Mouse (Mus musculus): ENCODE results near the gene Oas1h. TPM values are rescaled to one million over a fixed set of nuclear protein-coding genes. Genes with fewer than 3 reads are reported as not detected.
"Not testable (repeated sequence)": the region's sequence is repeated elsewhere in the genome, so short reads cannot be mapped to it uniquely, and the experiment has no call there.

The Oas1h gene
- not detected for total RNA-seq (2021)
- long read RNA-seq, experiment 1 = 0 reads
- long read RNA-seq, experiment 2 = 0 reads

DNA sequence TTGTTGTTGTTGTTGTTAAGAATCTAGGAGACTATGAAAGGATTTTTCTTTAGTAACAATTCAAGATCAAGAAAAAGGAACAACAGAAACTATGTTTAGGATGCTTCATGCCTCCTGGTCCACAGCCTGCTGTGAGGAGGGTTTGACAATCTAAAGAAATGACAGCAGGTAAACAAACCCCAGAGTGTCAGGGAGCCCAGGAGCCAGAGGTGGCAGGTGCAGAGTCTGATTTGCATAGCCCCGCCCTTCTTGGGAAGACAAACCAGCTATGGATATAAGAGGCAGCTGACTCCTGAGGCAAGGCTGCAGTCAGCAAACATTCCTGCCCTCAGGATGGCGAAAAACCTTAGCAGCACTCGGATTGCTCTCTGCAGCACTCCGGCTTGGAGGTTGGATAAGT is at the start of gene Oas1h:
Oas1h (plus strand) TSS at position 301 of the 400 bp plus-strand sequence.
- intact Hi-C loops (cut with DNase I; ENCODE audit: low total_unique reads) = no loop called here

GRCm38 (mm10) chr5:120811951-120812819 is 49.0 kb upstream of the Oas1h start, which contains the start of gene Oas1c:
Gene Oas1c (minus strand): TSS chr5:120812514.
- intact Hi-C loops (cut with DNase I; ENCODE audit: low total_unique reads) = no loop called here
- DNase-seq = peak; percentile 73

More for the DNA sequence above, at the start of gene Oas1h:
- DNase-seq = no peak

DNA sequence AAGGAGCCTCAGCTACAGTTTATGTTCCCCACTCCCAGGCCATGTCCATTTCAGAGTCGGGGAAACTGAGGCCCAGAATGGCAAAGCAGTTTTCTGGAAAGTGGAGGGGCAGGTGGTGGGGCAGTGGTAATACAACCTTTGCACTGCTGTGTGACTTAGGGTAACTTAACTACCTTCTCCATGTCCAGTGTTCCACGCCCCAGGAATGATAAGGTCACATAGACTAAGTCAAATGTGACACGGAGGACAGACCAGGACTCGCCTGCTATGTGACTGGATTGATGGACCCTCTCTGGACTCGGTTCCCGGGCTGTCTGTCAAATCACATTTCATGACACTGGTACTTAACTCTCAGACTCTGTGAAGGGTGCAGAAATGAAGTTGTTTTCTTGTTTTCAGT is 48.2 kb upstream of the Oas1h start:
- intact Hi-C loops (cut with DNase I; ENCODE audit: low total_unique reads) = no loop called here
- DNase-seq = no peak

DNA sequence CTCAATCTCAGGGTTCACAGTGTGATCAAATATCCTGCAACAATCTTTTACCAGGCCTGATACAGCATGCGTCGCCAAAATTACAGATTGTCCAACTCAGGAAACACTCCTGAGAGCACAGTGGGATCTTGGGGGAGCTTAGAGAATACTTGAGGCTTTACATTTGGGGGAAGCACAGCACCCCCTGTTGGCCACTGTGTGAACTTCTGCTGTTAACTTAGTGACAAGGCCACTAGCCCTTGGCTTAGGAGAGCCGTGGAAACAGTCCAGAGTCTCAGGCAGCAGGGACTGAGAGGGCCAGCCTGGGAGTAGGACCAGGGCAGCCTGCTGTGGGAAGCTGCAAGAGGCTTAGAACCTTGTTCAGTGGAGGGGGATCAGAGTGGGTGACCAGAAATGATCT is 45.3 kb upstream of the Oas1h start:
- intact Hi-C loops (cut with DNase I; ENCODE audit: low total_unique reads) = no loop called here
- DNase-seq = no peak

DNA sequence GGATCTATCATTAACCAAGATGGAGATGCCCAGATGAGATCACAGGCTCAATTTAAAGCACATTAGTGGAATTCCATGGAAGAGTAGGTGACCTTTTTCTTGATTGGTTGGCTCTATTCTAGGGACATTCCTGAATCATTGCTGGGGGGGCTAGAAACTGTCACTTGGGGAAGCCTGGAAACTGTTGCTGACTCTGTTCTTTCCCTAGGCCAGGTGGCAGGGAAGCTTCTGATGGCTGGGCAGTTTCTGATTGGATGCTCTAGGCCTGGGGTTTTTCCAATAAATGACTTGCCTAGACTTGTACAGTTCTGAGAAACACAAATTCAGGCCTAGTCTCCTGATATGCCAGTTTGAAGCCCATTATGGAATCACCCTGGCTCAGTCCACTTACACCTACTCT is 42.2 kb upstream of the Oas1h start:
- intact Hi-C loops (cut with DNase I; ENCODE audit: low total_unique reads) = no loop called here
- no peak for DNase-seq

GRCm38 (mm10) chr5:120831031-120831430 is 30.2 kb upstream of the Oas1h start:
- DNase-seq = no peak
- intact Hi-C loops (cut with DNase I; ENCODE audit: low total_unique reads) = no loop called here

GRCm38 (mm10) chr5:120833335-120834280 is 27.6 kb upstream of the Oas1h start:
- DNase-seq = no peak
- intact Hi-C loops (cut with DNase I; ENCODE audit: low total_unique reads) = no loop called here

- no peak for DNase-seq
- intact Hi-C loops (cut with DNase I; ENCODE audit: low total_unique reads) = no loop called here
Observed at GRCm38 (mm10) chr5:120836731-120837585, 24.3 kb upstream of the Oas1h start.

- intact Hi-C loops (cut with DNase I; ENCODE audit: low total_unique reads) = no loop called here
- no peak for DNase-seq
Observed at GRCm38 (mm10) chr5:120844713-120845112, 16.5 kb upstream of the Oas1h start.

GRCm38 (mm10) chr5:120847067-120847466 is 14.2 kb upstream of the Oas1h start, which contains the start of gene Oas1f:
Gene Oas1f (plus strand): TSS chr5:120847367.
- DNase-seq = no peak

DNA sequence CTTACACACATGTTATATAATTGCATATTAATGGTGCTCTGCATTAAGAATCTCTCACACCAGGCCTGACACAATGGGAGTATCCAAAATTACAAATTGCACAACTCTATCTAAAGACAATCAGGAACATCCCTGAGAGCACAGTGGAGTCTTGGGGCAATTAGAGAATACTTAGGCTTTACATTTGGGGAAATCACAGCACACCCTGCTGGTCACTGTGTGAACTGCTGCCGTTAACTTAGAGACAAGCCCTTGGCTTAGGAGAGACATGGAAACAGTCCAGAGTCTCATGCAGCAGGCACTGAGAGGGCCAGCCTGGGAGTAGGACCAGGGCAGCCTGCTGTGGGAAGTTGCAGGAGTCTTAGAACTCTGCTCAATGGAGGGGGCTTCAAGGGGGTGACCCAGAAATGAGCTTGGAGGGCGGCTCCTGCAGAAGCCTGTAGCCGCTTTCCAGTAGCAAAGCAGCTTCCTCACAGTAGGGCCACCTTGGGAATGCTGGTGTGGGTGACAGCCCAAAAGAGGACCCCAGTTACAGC is 11.6 kb upstream of the Oas1h start:
- no peak for DNase-seq
- intact Hi-C loops (cut with DNase I; ENCODE audit: low total_unique reads) = no loop called here

More at GRCm38 (mm10) chr5:120847067-120847466, 14.2 kb upstream of the Oas1h start, which contains the start of gene Oas1f:
- intact Hi-C loops (cut with DNase I; ENCODE audit: low total_unique reads) = no loop called here

DNA sequence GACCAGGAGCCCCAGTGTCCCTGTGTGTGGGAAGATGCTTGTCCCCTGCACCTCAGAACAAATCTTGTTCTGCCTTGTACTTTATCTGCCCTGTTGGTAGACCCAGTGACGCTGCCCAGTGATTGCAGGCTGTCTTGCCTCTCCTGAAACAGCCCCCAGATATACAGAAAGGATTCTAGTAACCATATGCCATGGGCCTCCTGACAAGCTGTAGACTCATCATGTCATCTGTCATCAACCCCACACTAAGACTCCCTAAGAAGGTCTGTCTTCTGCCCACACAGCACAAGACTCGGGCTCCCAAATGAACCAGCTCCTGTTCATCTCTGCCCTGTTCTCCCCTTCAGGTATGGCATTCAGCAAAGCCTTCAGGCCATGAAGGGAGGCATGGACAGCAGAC is 2.0 kb upstream of the Oas1h start:
- DNase-seq = no peak
- intact Hi-C loops (cut with DNase I; ENCODE audit: low total_unique reads) = no loop called here

DNA sequence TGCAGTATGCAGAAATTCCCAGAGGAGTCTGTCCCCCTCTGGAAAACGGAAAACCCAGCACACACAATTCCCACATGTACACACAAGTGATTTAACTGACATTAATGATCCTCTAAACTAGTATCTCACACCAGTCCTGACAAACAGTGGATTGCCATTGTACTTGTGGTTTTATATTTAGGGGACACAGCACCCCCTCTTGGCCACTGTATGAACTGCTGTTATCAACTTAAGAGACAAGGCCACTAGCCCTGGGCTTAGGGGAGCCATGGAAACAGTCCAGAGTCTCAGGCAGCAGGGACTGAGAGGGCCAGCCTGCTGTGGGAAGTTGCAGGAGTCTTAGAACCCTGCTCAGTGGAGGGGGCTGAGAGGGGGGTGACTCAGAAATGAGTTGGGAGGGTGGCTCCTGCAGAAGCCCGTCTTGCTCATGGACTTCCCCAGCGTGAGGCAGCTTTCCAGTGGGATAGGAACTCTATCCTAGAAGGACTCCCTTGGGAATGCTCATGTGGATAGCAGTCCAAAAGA is 4.2 kb downstream of the Oas1h start:
- intact Hi-C loops (cut with DNase I; ENCODE audit: low total_unique reads) = no loop called here
- no peak for DNase-seq

DNA sequence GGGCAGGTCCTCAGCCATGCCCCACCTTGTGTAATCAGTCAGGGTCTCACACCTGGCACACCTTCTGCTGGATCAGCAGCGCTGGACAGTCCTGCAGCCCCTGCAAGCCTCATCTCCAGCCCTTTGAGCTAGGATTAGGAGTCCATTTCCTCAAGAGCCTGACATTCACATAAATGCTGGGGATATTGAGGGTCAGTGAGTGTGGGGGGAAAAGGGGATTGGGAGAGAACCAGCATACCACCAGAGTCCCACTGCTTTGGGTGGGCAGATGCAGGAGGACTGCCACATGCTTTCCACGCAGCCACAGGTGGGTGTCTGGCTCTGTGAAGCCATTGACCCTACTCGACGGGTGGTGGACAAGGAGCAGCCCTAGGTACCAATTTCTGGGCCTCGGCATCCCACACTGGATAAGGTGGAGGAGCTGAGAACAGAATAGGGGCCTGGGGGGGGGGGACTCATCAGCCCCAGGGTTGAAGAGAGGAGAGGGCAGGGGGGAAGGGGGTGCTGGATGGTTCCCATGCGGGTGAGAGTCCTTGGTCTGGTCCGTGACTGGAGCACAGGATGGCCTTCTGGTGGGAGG is 8.3 kb downstream of the Oas1h start:
- intact Hi-C loops (cut with DNase I; ENCODE audit: low total_unique reads) = no loop called here

DNA sequence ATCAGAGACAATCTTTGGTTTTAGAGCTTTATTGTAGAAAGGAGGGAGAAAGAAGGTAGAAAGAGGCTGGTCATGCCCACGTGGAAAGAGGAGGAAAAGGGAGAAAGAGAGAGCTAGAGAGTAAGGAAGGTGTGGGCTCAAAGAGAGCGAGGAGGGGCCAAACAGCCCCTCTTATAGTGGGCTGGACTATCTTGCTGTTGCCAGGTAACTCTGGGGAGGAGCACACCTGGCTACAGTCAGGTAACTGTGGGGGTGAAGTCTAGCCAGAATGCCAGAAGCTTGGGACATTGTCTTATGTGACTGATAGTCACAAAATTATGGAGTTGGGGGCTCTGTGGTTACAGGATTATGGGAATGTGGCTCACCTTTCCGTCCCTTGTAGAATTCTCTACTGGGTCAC is 8.9 kb downstream of the Oas1h start:
- intact Hi-C loops (cut with DNase I; ENCODE audit: low total_unique reads) = no loop called here
- DNase-seq = no peak

More for the DNA sequence above, 8.3 kb downstream of the Oas1h start:
- no peak for DNase-seq

DNA sequence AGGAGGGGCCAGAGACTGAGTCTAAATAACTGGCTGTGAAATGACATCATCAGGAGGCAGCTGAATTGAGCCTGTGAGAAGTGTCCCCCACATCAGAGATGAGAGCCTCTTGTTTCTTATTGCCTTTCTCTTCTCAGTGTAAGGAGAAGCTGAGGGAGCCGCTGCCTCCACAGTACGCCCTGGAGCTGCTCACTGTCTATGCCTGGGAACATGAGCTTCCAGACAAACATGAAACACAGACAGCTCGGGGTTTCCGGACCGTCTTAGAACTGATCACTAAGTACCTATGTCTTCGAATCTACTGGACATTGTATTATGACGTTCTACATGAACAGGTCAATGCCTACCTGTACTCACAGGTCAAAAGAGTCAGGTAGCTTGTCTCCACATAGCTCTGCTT is 9.6 kb downstream of the Oas1h start:
- no peak for DNase-seq
- intact Hi-C loops (cut with DNase I; ENCODE audit: low total_unique reads) = no loop called here

- DNase-seq = no peak
- intact Hi-C loops (cut with DNase I; ENCODE audit: low total_unique reads) = no loop called here
Observed at GRCm38 (mm10) chr5:120871469-120871868, 10.2 kb downstream of the Oas1h start.

DNA sequence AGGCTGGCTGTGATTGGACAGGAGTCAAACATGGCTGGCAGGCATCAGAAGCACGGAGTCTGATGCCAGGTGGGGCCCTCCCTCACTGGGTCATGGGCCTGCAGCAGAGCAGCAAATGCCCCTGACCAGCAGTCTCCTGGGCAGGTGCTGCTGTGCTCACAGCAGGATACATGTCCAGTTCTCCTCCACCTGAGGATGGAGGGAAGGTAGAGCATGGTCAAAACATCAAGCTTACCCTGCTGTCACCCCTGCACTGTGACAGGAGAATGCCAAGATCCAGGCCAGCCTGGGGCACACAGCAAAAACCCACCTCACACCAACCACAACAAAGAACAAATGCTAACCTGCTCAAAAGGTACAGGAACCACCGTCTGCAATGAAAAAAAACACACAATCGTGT is 15.6 kb downstream of the Oas1h start:
- DNase-seq; intact Hi-C loops (cut with DNase I; ENCODE audit: low total_unique reads): not testable (repeated sequence)
